Mouse (Mus musculus) myocyte (in vitro differentiated cells): ENCODE results near the gene Clmn. TPM values are rescaled to one million over a fixed set of nuclear protein-coding genes. Genes with fewer than 3 reads are reported as not detected.

Experiments
- H3K27me3 ChIP-seq: one replicate; pipeline ENCODE4 v1.6.1; 2011; ENCODE audit not compliant: control insufficient read depth, insufficient read depth, insufficient read length
- H3K36me3 ChIP-seq: one replicate; pipeline ENCODE4 v1.6.1; 2011; ENCODE audit not compliant: control insufficient read depth, insufficient read depth
- H3K4me2 ChIP-seq: one replicate; pipeline ENCODE4 v1.6.1; 2011; ENCODE audit warnings: low read depth, control low read depth
- H3K4me3 ChIP-seq: one replicate; pipeline ENCODE4 v1.5.1; 2011; ENCODE audit warnings: mild to moderate bottlenecking, control low read depth, moderate library complexity
- H3K79me2 ChIP-seq: one replicate; pipeline ENCODE4 v1.6.1; 2011; ENCODE audit not compliant: control insufficient read depth, insufficient read depth
- H3ac ChIP-seq: one replicate; pipeline ENCODE4 v1.6.1; 2011; ENCODE audit not compliant: control insufficient read depth, insufficient read length
- CEBPB ChIP-seq: IDR thresholded peaks from 2 replicates; pipeline ENCODE4 v1.6.1; 2011; ENCODE audit warnings: mild to moderate bottlenecking, moderate library complexity; ENCODE audit not compliant: poor library complexity, insufficient read depth, severe bottlenecking
- E2F4 ChIP-seq: IDR thresholded peaks from one replicate; pipeline ENCODE4 v1.6.1; 2011; ENCODE audit warnings: mild to moderate bottlenecking, control low read depth, moderate library complexity; ENCODE audit not compliant: insufficient read depth
- MAX ChIP-seq: IDR thresholded peaks from one replicate; pipeline ENCODE4 v1.6.1; 2011; ENCODE audit warnings: low read depth, mild to moderate bottlenecking, control low read depth
- MYOD1 ChIP-seq, 3 experiments: IDR thresholded peaks; one replicate each; pipeline ENCODE4 v1.6.1; 2011; ENCODE audit warnings: control low read depth in 2 of 3, low read depth in 2 of 3, mild to moderate bottlenecking in 2 of 3, moderate library complexity in 1 of 3; ENCODE audit not compliant: insufficient read length in 2 of 3, control insufficient read depth in 1 of 3
- MYOG ChIP-seq, 3 experiments: IDR thresholded peaks; one replicate each; pipeline ENCODE4 v1.6.1; 2011; ENCODE audit warnings: control low read depth in 2 of 3, low read depth in 2 of 3, mild to moderate bottlenecking in 2 of 3; ENCODE audit not compliant: insufficient read length in 2 of 3, control insufficient read depth in 1 of 3, insufficient read depth in 1 of 3
- POLR2A ChIP-seq: IDR thresholded peaks from one replicate; pipeline ENCODE4 v1.6.1; 2011; ENCODE audit warnings: low read depth, mild to moderate bottlenecking, control low read depth, moderate library complexity; ENCODE audit not compliant: insufficient read length
- POLR2AphosphoS2 ChIP-seq: IDR thresholded peaks from one replicate; pipeline ENCODE4 v1.6.1; 2011; ENCODE audit warnings: low read depth, control low read depth; ENCODE audit not compliant: insufficient read length
- REST ChIP-seq: IDR thresholded peaks from one replicate; pipeline ENCODE4 v1.6.1; 2011; ENCODE audit warnings: mild to moderate bottlenecking, control low read depth, moderate library complexity; ENCODE audit not compliant: insufficient read depth, insufficient read length
- SRF ChIP-seq: IDR thresholded peaks from one replicate; pipeline ENCODE4 v1.6.1; 2011; ENCODE audit warnings: low read depth; ENCODE audit not compliant: control insufficient read depth, insufficient read length
- TCF12 ChIP-seq: IDR thresholded peaks from one replicate; pipeline ENCODE4 v1.6.1; 2011; ENCODE audit warnings: mild to moderate bottlenecking, control low read depth; ENCODE audit not compliant: poor library complexity, insufficient read depth, severe bottlenecking
- TCF3 ChIP-seq: IDR thresholded peaks from one replicate; pipeline ENCODE4 v1.6.1; 2011; ENCODE audit warnings: low read depth, control low read depth; ENCODE audit not compliant: insufficient read length
- USF1 ChIP-seq: IDR thresholded peaks from one replicate; pipeline ENCODE4 v1.6.1; 2011; ENCODE audit warnings: low read depth, mild to moderate bottlenecking, control low read depth, moderate library complexity
- polyA plus RNA-seq: library from polyadenylated mRNA; unstranded; fragments of >200 nt; fragmentation: generic; extraction: Trizol; gene quantifications from one replicate; pipeline ENCODE4 v1.2.1, GENCODE M21; 2012; ENCODE audit warnings: missing spikeins

Gene Clmn
- polyA plus RNA-seq, 1 experiment, result 0.07 TPM

DNA sequence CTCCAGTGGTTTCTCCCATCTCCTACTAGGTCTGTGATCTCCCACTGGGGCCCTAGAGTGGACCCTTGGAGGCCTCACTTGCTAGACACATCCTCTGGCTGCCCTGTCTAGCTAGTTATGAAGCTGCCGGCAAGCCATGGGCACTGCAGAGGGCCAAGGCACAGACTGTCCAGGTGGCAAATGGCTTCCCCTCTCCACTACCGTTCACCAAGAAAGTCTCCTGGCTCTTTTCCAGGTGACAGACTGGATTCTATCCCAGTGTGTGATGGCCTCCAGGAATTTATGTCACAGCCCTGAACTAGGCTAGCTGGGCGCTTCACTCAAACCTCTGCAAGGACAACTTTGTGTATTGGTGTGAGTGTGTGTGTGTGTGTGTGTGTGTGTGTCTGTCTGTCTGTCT, 35.0 kb upstream of the Clmn start:
- Histone ChIP-seq H3K4me3 (no peak overlapping the region), H3K79me2 (no peaks in the 10 kb centered on the region), H3K36me3 (no peaks in the 10 kb centered on the region), H3K27me3 (peaks cover 33% of the 10 kb centered on the region), H3ac (no peak overlapping the region), H3K4me2 (no peak overlapping the region)
- TF ChIP-seq REST (no peak), CEBPB (no peak), MAX (no peak), POLR2AphosphoS2 (no peak), MYOD1 (IDR thresholded peaks at IDR 0.05; ENCODE audit: control insufficient read depth in 1 of 3, insufficient read length in 2 of 3, low read depth in 2 of 3) (no peak), TCF3 (no peak), POLR2A (no peak), MYOG (IDR thresholded peaks at IDR 0.05; ENCODE audit: control insufficient read depth in 1 of 3, insufficient read depth in 1 of 3, insufficient read length in 2 of 3, low read depth in 2 of 3) (no peak), E2F4 (no peak), TCF12 (no peak), USF1 (no peak), SRF (no peak)

DNA sequence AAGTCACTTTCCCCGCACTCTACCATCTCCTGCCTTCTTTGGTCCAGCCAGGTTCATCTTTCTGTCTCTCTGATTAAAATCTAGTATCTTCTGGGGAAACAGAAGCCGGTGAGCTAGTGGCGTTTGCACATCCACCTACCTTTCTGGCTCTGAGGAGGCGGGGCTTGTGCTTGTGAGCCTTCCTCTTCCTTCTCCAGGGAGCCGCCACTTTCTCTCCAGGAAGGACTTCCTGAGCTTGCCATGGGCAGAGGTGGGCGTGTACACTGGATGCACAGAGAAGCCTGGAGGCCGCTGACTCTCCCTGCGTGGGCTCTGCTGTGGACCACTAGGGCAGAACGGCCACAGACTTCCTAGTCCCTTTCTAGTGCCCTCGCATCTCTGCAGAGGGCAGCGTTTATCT, 34.3 kb upstream of the Clmn start:
- H3K36me3 ChIP-seq, result no peaks in the 10 kb centered on the region
- no peaks in the 10 kb centered on the region for H3K79me2 ChIP-seq
- no peak overlapping the region for H3K4me3 ChIP-seq
- no peak overlapping the region for H3ac ChIP-seq
- peaks cover 40% of the 10 kb centered on the region for H3K27me3 ChIP-seq
- no peak for TF ChIP-seq REST
- TF ChIP-seq POLR2A, result no peak
- TF ChIP-seq TCF12, result no peak
- no peak for TF ChIP-seq MAX
- no peak for TF ChIP-seq MYOG (IDR thresholded peaks at IDR 0.05; ENCODE audit: control insufficient read depth in 1 of 3, insufficient read depth in 1 of 3, insufficient read length in 2 of 3, low read depth in 2 of 3)
- no peak for TF ChIP-seq USF1
- no peak for TF ChIP-seq E2F4
- no peak for TF ChIP-seq CEBPB
- no peak for TF ChIP-seq SRF
- no peak overlapping the region for H3K4me2 ChIP-seq

DNA sequence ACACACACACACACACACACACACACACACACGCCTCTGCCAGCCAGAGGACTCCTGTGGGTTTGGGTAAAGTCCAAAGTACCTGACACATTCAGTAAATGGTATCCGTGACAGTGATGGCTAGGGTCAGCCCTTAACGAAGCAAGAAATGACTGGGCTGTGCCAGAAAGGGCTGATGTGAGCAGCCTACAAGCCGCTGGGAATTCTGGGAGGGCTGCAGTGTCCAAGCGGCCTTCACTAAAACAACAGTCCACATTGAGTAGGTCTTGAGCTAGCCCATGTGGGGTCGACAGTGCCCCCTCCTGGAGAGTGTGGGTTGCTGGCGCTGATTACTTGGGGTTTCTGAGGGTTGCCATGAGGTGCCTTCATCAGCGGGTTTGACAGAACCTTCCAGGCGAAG, 33.8 kb upstream of the Clmn start:
- no peak overlapping the region for H3K4me3 ChIP-seq
- peaks cover 43% of the 10 kb centered on the region for H3K27me3 ChIP-seq
- H3K4me2 ChIP-seq, result no peak overlapping the region
- H3ac ChIP-seq, result no peak overlapping the region
- H3K79me2 ChIP-seq, result no peaks in the 10 kb centered on the region
- no peaks in the 10 kb centered on the region for H3K36me3 ChIP-seq
- TF ChIP-seq E2F4, result no peak

GRCm38 (mm10) chr12:104897051-104897618, 32.3 kb upstream of the Clmn start:
- H3K79me2 ChIP-seq, result no peaks in the 10 kb centered on the region
- H3K36me3 ChIP-seq, result no peaks in the 10 kb centered on the region
- no peak overlapping the region for H3ac ChIP-seq
- peaks cover 43% of the 10 kb centered on the region for H3K27me3 ChIP-seq
- H3K4me2 ChIP-seq, result no peak overlapping the region
- H3K4me3 ChIP-seq, result no peak overlapping the region
- TF ChIP-seq CEBPB, result no peak
- no peak for TF ChIP-seq TCF3
- TF ChIP-seq TCF12, result no peak
- no peak for TF ChIP-seq POLR2A
- no peak for TF ChIP-seq E2F4
- TF ChIP-seq SRF, result no peak
- TF ChIP-seq MYOG (IDR thresholded peaks at IDR 0.05; ENCODE audit: control insufficient read depth in 1 of 3, insufficient read depth in 1 of 3, insufficient read length in 2 of 3, low read depth in 2 of 3), result no peak
- no peak for TF ChIP-seq MYOD1 (IDR thresholded peaks at IDR 0.05; ENCODE audit: control insufficient read depth in 1 of 3, insufficient read length in 2 of 3, low read depth in 2 of 3)
- no peak for TF ChIP-seq POLR2AphosphoS2
- no peak for TF ChIP-seq USF1
- TF ChIP-seq MAX, result no peak
- no peak for TF ChIP-seq REST

GRCm38 (mm10) chr12:104896640-104897039, 31.8 kb upstream of the Clmn start:
- Histone ChIP-seq H3K4me2 (no peak overlapping the region), H3K79me2 (no peaks in the 10 kb centered on the region), H3K36me3 (no peaks in the 10 kb centered on the region), H3K27me3 (peaks cover 43% of the 10 kb centered on the region), H3K4me3 (no peak overlapping the region), H3ac (no peak overlapping the region)
- TF ChIP-seq USF1 (no peak), POLR2AphosphoS2 (no peak), MYOD1 (IDR thresholded peaks at IDR 0.05; ENCODE audit: control insufficient read depth in 1 of 3, insufficient read length in 2 of 3, low read depth in 2 of 3) (no peak), SRF (no peak), CEBPB (no peak), MYOG (IDR thresholded peaks at IDR 0.05; ENCODE audit: control insufficient read depth in 1 of 3, insufficient read depth in 1 of 3, insufficient read length in 2 of 3, low read depth in 2 of 3) (no peak), E2F4 (no peak), TCF3 (no peak), MAX (no peak), TCF12 (no peak), REST (no peak)
